Mouse (Mus musculus) gastrocnemius, postnatal 25 days (tissue): ENCODE data around the gene Tlk1. TPM values are rescaled to one million over a fixed set of nuclear protein-coding genes. Genes with fewer than 3 reads are reported as not detected.

ENCODE experiments used
- DNase-seq: peaks from one replicate; pipeline ENCODE4 v3.0.0; 2022
- total RNA-seq, 2 experiments: library from RNA; stranded (reverse); gene quantifications; 1 replicate in 1 of 2; 2 replicates in 1 of 2; pipeline ENCODE4 v1.2.3; 2021

Tlk1 gene
- total RNA-seq, 2 experiments from 2014 or later, result 28.1 to 34.8 TPM

GRCm38 (mm10) chr2:70688454-70689078 lies 137.0 kb downstream of the Tlk1 start:
- no peak for DNase-seq

DNA sequence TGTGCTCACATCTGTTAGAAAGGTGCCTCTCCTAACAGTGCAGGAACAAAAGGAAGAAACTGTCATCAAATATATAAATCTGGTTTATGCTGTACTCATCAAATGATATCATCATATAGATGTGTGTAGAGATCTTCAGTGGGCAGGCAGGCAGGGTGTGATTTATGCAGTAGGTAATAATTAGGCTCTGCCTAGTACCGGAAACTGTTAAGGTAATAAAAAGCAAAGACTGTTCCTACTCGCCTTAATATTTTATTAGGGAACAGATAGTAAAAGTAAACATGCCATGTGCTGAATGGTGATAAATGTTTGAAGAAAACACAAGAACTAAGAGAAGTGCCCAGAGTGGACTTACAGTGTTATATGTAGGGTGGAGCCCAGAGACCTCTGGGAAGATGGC lies 143.2 kb downstream of the Tlk1 start:
- no peak for DNase-seq

GRCm38 (mm10) chr2:70673445-70674126 lies 151.9 kb downstream of the Tlk1 start:
- no peak for DNase-seq

GRCm38 (mm10) chr2:70672476-70672875 lies 153.1 kb downstream of the Tlk1 start:
- DNase-seq, result no peak

GRCm38 (mm10) chr2:70669896-70670295 lies 155.6 kb downstream of the Tlk1 start:
- no peak for DNase-seq

DNA sequence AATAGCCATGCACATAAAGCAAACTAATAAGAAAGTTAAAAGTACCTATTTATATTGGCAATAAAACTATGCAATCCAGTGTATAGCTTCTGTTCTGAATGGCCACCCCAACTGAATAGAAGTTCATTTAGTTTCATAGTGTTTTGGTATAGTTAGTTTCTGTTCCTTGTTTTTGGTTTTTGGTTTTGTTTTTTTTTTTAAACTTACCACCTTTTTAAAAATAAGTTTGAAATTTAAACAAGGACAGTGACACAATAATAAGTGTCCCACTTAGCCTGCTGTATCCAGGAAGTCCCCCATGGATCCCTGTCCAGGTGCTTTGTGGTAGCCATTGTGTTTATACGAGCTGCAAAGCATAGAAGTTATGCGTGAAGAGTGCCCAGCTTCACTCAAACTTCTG lies 156.3 kb downstream of the Tlk1 start:
- no peak for DNase-seq

GRCm38 (mm10) chr2:70667016-70667415 lies 158.5 kb downstream of the Tlk1 start:
- no peak for DNase-seq

DNA sequence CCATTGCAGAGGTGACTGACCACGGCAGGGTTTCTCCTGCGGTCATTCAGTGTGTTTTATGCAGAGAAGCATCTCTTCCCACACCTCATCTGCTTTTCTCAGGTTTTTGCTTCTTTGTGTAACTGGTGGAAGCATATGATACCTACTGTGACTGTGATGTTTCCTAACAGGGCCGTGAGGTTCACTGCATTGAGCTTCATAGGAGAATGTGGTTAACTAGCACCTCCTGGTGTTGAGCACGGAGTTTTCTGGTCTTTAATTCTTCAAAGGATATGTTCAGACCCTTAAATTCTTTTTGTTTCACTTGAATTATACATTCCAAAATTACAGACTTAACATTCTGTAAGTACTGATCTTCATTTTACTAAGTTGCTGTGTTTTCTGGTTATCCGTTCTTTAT lies 161.8 kb downstream of the Tlk1 start:
- no peak for DNase-seq

Other genes starting within 250 kb of the Tlk1 start
- 10 to 100 TPM; 64.5 to 65.5 TPM for gene Gorasp2, start 164.2 kb downstream of the Tlk1 start, total RNA-seq
- not detected for gene Gm26558, start 163.6 kb downstream of the Tlk1 start, total RNA-seq
- 1 to 10 TPM; 4.5 to 5.3 TPM for gene Dcaf17, start 229.6 kb upstream of the Tlk1 start, total RNA-seq
- 1 to 10 TPM; 5.8 to 6.1 TPM for gene Mettl8, start 229.9 kb upstream of the Tlk1 start, total RNA-seq